Mouse (Mus musculus) retina, postnatal 7 days (tissue): ENCODE data around the gene Ypel3.
"Not testable (repeated sequence)": the region's sequence is repeated elsewhere in the genome, so short reads cannot be mapped to it uniquely, and the experiment has no call there.

ENCODE experiments used
- DNase-seq: peaks from one replicate; pipeline ENCODE4 v3.0.0-alpha.2; 2012; ENCODE audit warnings: low read depth, low spot score

Gene Ypel3

DNA sequence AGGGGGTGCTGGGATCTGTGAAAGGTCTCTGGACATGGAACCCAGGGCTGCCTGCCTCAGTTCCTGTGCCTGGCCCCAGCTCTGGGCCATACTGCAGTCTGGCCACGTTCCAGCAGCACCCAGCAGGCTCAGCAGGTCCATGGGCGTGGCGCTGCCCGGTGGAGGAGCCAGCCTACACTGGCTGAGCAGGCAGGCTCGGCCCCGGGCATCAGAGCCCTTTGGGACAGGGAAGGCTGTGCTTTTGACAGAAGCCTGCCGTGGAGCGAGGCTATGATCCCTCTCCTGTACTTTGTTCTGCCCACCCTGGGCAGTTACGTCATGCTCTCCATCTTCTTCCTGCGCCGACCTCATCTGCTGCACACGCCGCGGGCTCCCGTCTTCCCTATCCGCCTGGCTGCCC, 10.6 kb upstream of the Ypel3 start, which contains the start of gene Gdpd3:
Gene Gdpd3 (plus strand): TSS at position 134 of the 400 bp plus-strand sequence.
- no peak for DNase-seq

DNA sequence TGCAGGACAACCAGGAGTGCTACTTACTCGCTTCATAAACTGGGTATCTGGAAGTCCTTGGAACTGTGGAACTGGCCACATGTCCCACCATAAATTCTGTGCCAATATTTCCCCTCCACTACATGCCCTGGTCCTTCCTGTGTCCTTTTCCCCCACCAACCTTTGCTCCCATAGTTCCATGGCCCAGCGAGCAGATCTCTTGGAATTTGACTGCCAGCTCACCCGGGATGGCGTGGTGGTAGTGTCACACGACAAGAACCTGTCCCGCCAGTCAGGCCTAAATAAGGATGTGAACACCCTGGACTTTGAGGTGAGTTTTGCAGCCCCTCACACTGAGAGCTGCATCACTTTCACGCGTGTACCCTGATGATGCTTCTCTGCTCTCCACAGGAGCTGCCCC, 9.8 kb upstream of the Ypel3 start:
- DNase-seq, result no peak

DNA sequence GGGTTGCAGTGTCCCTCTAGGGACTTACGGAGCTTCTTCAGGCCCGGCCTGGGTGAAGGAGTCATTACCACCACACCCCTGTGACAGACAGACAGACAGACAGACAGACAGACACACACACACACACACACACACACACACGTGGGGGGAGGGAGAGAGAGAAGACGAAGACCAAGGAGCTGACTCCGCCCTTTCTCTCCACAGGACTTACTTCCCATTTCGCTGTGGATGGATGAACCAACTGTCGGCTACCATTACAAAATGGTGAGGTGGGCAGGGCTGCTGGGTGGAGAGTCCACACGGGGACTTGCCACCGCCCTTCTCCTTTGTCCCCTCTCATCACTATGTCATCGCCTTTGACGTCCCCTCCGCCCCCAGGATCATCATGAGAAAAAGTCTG, 6.0 kb upstream of the Ypel3 start:
- DNase-seq, result no peak

DNA sequence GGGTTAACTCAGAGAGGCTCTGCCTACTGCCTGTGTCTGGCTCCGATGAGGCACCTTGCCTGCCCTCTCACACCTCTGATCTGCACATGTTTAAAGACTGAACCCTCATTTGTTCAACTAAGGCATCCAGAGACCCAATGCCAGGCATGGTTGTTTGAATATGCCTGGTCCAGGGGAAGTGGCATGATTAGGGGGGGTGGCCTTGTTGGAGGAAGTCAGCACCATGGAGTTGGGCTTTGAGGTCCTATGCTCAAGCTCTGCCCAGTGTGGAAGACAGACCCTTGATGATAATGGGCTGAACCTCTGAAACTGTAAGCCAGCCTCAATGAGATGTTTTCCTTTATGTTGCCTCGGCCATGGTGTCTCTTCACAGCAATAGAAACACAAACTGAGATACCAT, 3.4 kb upstream of the Ypel3 start:
- no peak for DNase-seq

DNA sequence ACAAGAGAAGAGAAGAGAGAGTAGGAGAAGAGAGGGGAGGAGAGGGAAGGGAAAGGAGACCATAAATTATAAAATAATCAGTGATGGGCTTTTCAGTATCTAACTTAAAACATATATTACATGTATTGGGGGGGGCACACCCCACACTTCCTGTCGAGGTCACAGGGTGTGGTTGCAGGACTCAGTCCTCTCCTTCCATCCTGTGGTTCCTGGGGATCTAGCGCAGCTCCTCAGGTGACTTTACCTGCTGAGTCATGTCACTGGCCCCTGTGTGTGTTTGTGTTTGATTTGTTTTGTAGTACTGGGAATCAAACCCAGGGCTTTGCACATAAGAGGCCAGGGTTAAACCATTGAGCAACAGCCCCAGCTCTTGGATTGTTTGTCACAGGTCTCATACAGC, 2.3 kb upstream of the Ypel3 start:
- DNase-seq, result no peak

DNA sequence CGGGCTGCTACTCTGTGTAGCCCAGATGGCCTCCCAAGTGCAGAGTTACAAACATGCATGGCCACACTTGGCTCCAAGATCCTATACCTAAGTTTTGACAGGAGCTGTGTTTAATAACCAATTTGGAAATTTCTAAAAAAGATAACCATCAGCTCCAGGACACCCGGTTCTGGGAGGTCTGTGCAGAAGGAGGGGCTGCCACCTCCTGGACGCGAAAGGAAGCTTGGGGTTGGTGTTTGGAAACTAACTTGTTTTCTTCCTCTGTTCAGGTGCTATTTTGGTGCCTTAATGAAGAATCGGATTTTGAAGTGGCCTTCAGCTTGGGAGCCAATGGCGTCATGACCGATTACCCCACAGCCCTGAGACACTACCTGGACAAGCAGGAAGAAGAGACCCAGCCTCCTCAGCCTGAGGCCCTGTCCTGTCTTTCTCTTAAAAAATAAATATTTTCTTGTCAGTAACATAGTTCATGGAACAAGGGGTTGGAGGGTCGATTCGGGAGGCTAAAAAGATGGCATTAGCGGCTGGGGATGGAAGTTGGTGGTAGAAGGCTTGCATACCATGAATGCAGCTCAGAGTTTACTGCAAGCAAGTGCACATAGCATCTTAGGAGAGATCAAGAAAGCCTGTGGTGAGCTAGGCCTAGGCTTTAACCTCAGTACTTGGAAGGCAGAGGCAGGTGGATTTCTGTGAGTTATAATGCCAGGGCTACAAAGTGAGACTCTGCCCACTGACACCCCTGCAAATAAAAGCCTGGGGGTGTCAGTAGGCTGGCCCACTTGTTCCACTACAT, 1.4 kb upstream of the Ypel3 start:
- DNase-seq, result no peak

DNA sequence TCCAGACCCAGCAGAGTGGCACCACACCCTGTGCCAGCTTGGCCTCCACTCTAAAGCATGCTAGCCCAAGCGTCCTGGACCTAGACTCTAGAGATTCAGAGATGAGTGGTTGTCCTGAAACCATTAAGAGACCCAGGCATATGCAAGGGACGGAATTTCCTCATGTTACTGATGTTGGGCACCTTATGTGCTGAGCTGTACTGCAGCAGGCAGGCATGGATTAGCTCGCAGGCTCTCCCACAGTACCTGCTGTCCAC, 849 bp upstream of the Ypel3 start:
- no peak for DNase-seq

DNA sequence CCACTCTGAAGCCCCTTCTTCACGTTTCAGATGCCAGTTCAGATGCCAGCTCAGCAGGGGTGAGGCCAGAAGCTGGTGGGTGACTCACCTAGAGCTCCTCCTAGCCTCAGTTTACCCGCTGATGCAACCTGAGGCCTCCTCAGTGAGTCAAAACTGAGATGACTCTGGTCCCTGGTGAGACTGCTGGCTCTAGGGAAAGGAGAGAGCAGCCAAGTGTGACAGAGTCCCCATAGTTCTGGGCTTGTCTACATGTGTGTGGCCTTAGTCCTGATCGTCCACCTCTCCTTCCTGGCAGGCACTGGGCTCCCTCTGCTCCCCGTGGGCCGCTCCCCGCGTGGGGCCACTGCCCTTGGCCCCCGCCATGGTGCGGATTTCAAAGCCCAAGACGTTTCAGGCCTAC, 721 bp downstream of the Ypel3 start:
- DNase-seq, result no peak

DNA sequence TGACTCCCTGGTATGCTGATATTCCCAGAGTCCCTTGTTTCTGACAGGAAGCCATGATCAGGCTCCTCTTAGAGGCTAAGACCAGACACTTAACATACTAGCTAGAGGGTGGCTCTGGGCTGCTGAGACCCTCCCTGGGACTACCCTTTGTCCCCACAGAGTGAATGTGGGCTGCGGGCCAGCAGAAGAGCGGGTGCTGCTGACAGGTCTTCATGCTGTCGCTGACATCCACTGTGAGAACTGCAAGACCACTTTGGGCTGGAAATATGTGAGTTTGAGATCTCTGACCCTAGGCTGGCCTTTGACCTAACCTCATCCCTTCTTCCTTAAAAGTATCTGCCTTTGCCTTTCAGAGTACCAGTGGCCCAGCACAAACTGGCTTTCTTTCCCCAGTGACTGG, 1.4 kb downstream of the Ypel3 start:
- no peak for DNase-seq

DNA sequence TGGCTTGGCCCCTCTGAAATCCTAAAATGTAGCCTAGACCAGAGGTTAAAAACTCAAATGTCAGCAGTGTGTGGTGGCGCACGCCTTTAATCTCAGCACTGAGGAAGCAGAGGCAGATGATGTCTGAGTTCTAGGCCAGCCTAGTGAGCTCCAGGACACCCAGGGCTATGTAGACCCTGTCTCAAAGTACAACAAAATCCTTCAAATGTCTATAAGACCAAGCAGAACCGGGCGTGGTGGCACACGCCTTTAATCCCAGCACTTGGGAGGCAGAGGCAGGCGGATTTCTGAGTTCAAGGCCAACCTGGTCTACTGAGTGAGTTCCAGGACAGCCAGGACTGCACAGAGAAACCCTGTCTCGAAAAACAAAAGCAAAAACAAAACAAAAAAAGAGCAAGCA, 2.3 kb downstream of the Ypel3 start:
- DNase-seq, result not testable (repeated sequence)

DNA sequence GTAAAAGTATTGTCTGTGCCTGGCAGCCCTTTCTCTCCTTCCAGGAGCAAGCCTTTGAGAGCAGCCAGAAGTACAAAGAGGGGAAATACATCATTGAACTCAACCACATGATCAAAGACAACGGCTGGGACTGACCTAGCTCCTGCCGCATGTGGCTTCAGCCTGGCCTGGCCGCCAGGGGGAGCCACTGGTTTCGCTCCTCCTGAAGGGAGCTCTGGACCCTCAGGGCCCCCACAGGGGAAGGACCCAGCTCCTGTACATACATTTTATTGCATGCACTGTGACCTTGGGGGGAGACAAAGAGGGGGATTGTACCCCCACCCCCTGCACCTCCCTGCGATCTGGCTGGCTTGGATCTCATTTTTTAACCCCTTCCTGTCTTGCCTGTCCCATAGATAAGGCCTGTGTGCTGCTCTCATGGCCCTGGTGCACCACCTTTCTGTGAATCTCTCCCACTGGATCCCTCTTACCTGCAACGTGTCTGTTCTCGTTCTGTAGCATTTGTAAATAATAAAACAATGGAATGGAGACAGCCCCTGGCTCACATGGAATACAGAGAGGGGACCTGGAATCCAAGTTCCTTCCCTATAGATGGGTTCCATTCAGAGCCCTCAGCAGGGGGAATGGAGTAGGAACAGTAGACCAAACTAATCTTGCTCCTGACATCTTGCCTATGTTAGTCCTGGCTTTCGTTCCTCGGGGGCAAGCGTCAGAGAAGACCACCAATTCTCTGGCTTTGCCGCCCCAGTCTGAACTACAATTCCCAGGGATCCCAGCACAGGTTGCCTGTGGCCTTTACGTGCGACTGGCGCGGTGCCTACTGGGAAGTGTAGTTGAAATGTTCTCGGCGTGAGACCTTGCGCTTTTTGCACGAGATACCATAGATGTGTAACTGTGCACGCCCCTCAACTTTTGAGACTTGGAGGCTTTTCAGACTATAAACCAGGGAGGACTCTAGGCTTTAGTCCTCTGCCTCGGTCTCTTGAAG, 3.5 kb downstream of the Ypel3 start:
- peak; percentile 69 for DNase-seq

DNA sequence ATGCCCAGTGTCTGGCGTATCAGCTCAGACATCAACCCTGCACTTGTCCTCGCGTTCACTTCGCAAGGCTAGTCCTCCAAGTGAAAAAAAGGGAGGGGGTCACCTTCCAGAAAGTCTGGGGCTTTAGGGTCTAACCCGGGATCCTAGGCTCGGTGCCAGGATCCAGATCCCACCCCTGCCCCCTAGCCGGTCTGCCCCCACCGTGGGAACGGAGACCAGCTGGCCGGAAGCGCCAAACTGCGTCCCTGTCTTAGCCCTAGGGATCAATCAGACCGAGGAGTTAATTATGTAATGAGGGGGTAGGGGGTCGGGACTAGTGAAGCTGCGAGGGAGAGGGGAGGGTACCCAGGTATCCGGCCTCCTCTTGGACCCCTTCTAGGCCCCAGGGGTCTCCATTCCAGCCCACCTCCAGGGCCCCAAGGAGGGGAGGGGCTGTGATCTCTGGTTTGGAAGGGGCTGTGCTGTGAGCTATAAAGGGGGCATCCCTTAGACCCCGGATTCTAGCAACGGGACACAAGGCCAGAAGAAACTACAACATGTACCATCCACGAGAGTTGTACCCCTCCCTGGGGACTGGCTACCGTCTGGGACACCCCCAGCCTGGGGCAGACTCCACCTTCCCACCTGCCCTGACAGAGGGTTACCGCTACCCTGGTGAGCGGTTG, 4.3 kb downstream of the Ypel3 start, which contains the start of gene Tbx6:
Gene Tbx6 (plus strand): TSS at position 513 of the 665 bp plus-strand sequence.
- DNase-seq, result no peak

DNA sequence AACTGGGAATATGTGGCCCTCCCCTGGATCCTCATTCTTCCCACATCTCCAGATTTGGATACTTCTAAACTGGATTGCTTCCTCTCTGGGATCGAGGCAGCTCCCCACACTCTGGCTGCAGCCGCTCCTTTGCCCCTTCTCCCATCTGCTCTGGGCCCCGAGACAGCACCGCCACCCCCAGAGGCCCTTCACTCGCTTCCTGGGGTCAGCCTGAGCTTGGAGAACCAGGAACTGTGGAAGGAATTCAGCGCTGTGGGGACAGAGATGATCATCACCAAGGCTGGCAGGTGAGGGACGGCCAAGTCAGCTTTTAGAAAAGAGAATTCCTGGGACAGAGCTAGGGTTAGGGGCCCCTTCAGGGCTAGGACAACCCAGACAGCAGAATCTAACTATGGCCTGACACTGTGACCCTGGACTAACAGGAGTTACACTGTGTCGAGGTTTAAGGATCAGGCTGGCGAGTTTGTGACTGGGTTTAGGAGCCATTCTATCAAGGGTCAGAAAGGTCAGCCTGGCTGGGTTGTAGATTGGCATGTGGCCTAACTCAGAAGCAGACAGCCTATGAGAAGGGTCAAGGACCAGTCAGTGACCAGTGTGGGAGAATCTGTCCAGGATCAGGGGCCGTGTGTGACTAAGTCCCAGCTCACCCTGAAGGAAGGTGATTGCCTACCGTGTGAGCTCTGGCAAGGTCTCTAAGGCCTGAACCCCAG, 5.1 kb downstream of the Ypel3 start:
- DNase-seq, result no peak

DNA sequence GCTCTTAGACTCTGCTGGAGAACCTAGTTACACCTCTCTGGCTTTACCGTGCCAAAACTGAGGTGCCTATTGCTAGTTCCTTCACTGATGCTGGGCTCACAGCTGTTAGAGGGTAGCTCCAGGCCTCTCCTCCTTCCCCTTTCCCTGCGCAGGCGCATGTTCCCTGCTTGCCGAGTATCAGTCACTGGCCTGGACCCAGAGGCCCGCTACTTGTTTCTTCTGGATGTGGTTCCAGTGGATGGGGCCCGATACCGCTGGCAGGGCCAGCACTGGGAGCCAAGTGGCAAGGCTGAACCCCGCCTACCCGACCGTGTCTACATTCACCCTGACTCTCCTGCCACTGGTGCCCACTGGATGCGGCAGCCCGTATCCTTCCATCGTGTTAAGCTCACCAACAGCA, 5.9 kb downstream of the Ypel3 start:
- no peak for DNase-seq

DNA sequence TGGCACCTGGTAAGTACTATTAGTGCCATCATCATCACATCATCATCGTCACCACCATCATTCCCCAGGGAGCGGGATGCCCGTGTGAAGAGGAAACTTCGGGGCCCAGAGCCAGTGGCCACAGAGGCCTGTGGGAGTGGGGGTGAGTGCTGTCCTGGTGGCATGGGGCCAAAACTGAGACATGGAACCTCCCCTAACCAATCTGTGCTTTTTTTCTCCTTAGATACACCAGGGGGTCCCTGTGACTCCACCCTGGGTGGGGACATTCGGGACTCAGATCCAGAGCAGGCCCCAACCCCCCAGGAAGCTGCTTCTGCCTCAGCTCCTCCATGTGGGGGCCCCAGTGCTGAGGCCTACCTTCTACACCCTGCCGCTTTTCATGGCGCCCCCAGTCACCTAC, 7.7 kb downstream of the Ypel3 start:
- DNase-seq, result no peak

DNA sequence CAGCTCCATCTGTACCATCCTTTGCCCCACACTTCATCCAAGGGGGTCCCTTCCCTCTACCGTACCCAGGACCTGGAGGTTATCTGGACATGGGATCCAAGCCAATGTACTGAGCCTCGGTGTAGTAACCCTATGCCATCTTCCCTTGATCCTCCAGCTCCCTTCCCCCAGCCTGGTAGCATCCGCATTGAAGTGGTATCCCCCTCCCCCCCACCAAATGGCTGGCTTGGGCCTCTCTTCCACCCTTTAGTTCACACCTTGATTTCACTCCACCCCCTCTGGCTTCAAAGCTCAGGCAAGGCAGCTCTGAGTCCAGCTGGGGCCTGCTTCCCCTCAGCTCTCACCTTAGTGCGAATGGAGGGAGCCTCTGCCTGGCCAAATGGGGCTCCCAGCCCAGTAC, 8.3 kb downstream of the Ypel3 start:
- no peak for DNase-seq

DNA sequence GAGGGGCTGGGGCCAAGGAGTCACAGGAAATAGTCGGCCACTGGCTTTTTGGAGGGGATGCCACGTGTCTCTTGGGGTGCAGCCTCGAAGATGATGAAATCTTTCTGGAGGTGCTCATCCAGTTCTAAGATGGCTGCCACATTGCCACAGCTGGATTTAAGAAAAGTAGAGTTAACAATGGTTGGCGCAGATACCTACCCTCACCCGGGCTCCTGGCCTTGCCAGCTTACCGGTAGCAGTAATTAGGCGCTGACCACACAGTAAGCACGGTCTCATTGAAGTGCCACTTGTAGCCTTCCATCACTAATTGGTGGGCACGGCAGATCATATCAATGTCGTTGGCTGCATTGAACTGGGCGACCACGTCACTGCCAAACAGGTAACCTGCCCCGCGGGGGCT, 9.4 kb downstream of the Ypel3 start:
- no peak for DNase-seq

DNA sequence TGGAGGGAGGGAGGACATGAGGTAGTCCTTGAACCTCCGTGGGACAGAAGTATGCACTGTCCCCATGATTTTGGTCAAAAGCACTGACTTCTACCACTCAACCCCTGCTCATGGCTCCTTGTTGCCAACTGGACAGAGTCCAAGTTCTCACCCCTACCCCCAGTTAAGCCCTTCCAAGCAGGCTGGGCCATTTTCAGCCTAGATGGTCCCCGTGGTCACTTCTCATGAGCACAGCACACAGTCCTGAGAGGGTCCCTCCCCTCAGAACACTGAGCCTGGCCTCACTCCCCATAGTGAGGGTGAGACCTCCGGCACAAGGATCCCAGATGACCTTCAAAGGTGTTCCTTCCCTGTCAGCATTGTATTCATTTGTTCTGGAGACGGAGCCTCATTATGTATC, 12.4 kb downstream of the Ypel3 start:
- DNase-seq, result no peak

DNA sequence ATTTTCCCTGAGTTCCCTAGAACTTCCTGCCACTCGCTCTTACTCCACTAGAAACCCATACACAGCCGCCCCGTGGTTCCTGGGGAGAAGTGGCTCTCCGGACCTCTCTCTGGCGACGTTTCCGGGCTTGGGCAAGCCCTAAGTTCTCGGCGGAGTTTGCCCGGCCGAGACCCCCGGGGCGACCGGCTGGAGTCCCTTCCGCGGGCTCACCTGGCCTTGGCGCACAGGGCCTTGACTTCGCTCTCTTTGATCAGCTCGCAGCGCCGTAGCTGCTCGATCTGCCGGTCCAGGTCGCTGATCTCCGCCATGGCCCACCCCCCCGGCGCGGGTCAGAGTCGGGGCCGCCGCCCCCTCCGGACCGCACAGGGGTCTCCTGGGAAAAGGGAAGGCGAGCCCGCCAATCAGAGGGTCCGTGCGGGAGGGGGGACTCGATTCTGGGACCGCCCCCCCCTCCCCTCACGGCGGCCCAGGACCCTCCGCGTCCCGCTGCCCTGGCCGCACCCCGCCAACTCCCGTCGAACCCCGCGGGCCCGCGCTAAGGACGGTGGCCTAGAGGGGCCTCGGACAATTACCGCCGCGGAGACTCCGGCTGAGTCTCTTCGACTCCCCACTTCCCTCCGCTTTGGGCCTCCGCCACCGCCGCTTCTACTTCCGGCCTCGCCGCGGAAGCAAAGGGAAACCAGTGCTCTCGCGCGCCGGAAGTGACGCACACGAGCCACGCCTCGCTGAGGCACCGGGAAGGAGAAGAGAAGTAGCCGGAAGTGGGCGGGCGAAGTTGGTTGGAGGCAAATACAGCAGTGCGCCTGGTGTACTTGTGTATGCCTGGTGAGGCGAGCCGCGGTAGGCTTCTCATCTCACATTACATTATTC, 15.3 kb downstream of the Ypel3 start, which contains the start of gene Ppp4c:
Gene Ppp4c (minus strand): TSS at position 646 of the 870 bp plus-strand sequence.
- peak; percentile 97 for DNase-seq

DNA sequence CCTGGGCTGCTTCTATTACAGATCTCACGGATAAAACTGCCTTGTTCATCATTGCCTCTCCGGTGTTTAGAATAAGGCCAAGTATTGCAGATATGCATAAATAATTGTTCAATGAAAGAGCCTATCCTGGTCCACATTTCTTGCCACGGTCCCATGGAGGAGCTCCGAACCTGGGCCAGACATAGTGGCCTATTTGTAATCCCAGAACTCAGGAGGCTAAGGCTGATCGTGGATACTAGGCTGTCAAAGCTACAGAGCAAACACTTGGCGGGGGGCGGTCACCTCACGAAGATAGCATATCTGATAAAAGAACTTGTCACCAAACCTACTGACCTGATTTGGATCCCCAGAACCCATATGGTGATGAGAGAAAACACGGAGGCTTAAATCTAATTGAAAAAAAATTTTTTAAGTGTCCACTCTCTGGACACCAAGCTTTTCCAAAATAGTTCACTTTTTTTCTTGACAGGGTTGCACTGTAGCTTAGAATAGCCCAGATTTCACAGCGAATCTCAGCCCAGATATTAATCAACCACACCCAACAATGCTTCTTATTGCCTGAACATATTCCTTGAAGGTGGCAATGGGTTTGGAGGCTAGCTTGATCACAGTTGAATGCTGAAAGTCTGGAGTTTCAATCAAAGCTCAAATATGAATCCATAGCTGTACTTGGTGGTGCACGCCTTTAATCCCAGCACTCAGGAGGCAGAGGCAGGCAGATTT, 16.1 kb downstream of the Ypel3 start:
- DNase-seq, result no peak
